Mouse (Mus musculus) liver, postnatal 0 days (tissue): ENCODE data around the gene Mest. TPM values are rescaled to one million over a fixed set of nuclear protein-coding genes. Genes with fewer than 3 reads are reported as not detected.

Experiments used
- ATAC-seq: fragments of 200-750 bp; cut with Nextera tagmentation; 2 replicates; pipeline ENCODE4 v1.8.0; 2017; ENCODE audit warnings: mild to moderate bottlenecking, moderate library complexity
- DNase-seq: peaks from one replicate; pipeline ENCODE4 v3.0.0-alpha.2; 2016
- H3K27ac ChIP-seq: fragments of 300-500 bp; sonication (generic); 2 replicates; pipeline ENCODE4 v1.5.1; 2014; ENCODE audit warnings: antibody characterized with exemption, moderate library complexity, mild to moderate bottlenecking, low read depth
- H3K27me3 ChIP-seq: fragments of 300-500 bp; sonication (generic); 2 replicates; pipeline ENCODE4 v1.6.1; 2014; ENCODE audit warnings: low read length, control low read depth, mixed read lengths; ENCODE audit not compliant: insufficient read depth
- H3K36me3 ChIP-seq: fragments of 300-500 bp; sonication (generic); replicated peaks from 2 replicates; pipeline ENCODE4 v1.6.1; 2014; ENCODE audit warnings: mild to moderate bottlenecking, control low read depth, low read length, moderate library complexity, mixed read lengths; ENCODE audit not compliant: insufficient read depth
- H3K4me1 ChIP-seq: fragments of 300-500 bp; sonication (generic); 2 replicates; pipeline ENCODE4 v1.6.1; 2014; ENCODE audit warnings: antibody characterized with exemption, mild to moderate bottlenecking, control low read depth; ENCODE audit not compliant: insufficient read depth
- H3K4me2 ChIP-seq: fragments of 300-500 bp; sonication (generic); 2 replicates; pipeline ENCODE4 v1.6.1; 2014; ENCODE audit warnings: low read depth, mild to moderate bottlenecking, low read length, moderate library complexity, mixed read lengths
- H3K4me3 ChIP-seq: fragments of 300-500 bp; sonication (generic); 2 replicates; pipeline ENCODE4 v1.5.1; 2014; ENCODE audit warnings: low read depth, low read length
- H3K9ac ChIP-seq: fragments of 300-500 bp; sonication (generic); replicated peaks from 2 replicates; pipeline ENCODE4 v1.6.1; 2014; ENCODE audit warnings: mild to moderate bottlenecking, moderate library complexity
- H3K9me3 ChIP-seq: fragments of 300-500 bp; sonication (generic); 2 replicates; pipeline ENCODE4 v1.6.1; 2016; ENCODE audit warnings: mild to moderate bottlenecking, control low read depth, low read length, mixed read lengths
- CTCF ChIP-seq: sonication (generic); IDR thresholded peaks from 2 replicates; pipeline ENCODE4 v1.5.1; 2016; ENCODE audit warnings: antibody characterized with exemption, low read depth
- EP300 ChIP-seq: IDR thresholded peaks from 2 replicates; pipeline ENCODE4 v1.6.1; 2016; ENCODE audit warnings: antibody characterized with exemption, low read depth, mild to moderate bottlenecking
- WGBS: fragments of 180-500 bp; shearing (Covaris S2); extraction: QIAGEN DNeasy Blood & Tissue Kit; methylation state at CpG from one replicate; pipeline ENCODE4 v1.1.7; 2014; ENCODE audit not compliant: insufficient replicate concordance; 5-methylcytosine and 5-hydroxymethylcytosine counted together
- polyA plus RNA-seq: library from polyadenylated mRNA; unstranded; fragments of >200 nt; fragmentation: Nextera tagmentation; extraction: Ambion mirVana; gene quantifications from 2 replicates; pipeline ENCODE4 v1.2.1, GENCODE M21; 2015

Mest gene
- polyA plus RNA-seq, 1 experiment from 2014 or later, result 117 TPM

- Histone ChIP-seq H3K9ac (peak overlapping the region; percentile 70), H3K27ac (peak overlapping the region; percentile 85), H3K9me3 (no peaks in the 10 kb centered on the region), H3K4me1 (peaks cover 9% of the 10 kb centered on the region), H3K4me2 (peak overlapping the region; percentile 96), H3K36me3 (no peaks in the 10 kb centered on the region), H3K27me3 (no peaks in the 10 kb centered on the region), H3K4me3 (peak overlapping the region; percentile 77)
- ATAC-seq, result no peak
- 64% methylated on average over 5 of the region's 5 CpGs for WGBS
- DNase-seq, result no peak
- no peak for TF ChIP-seq EP300
- TF ChIP-seq CTCF, result no peak
Measured at GRCm38 (mm10) chr6:30692826-30693225, 30.5 kb upstream of the Mest start.

- peak; percentile 63; the same call in 1 of the 2 replicates for TF ChIP-seq EP300
- TF ChIP-seq CTCF, result no peak
- Histone ChIP-seq H3K4me3 (peak within 1 kb of the TSS; percentile 77), H3K27ac (peak within 1 kb of the TSS; percentile 85), H3K27me3 (no peaks in the 10 kb centered on the region), H3K4me2 (peak within 1 kb of the TSS; percentile 96), H3K36me3 (no peaks in the 10 kb centered on the region), H3K4me1 (peaks cover 9% of the 10 kb centered on the region), H3K9ac (peak within 1 kb of the TSS; percentile 70), H3K9me3 (no peaks in the 10 kb centered on the region)
- DNase-seq (peak; percentile 94), ATAC-seq (peak; percentile 98)
- under 1% methylated on average over 49 of the region's 52 CpGs for WGBS
Measured at GRCm38 (mm10) chr6:30693350-30693991, 29.9 kb upstream of the Mest start, which contains the start of gene Cep41. TSS of gene Cep41 (minus strand) at chr6:30693749.

GRCm38 (mm10) chr6:30694209-30694608 is 29.1 kb upstream of the Mest start:
- Histone ChIP-seq H3K4me1 (peaks cover 9% of the 10 kb centered on the region), H3K9me3 (no peaks in the 10 kb centered on the region), H3K27ac (no peak overlapping the region), H3K9ac (no peak overlapping the region; the same call in 1 of the 2 replicates), H3K36me3 (no peaks in the 10 kb centered on the region), H3K27me3 (no peaks in the 10 kb centered on the region), H3K4me3 (peak overlapping the region; percentile 77), H3K4me2 (peak overlapping the region; percentile 96)
- ATAC-seq (no peak), DNase-seq (no peak)
- TF ChIP-seq EP300 (no peak), CTCF (no peak)
- 58% methylated on average over 6 of the region's 6 CpGs for WGBS

GRCm38 (mm10) chr6:30695124-30695523 is 28.2 kb upstream of the Mest start:
- DNase-seq (no peak), ATAC-seq (no peak)
- Histone ChIP-seq H3K36me3 (no peaks in the 10 kb centered on the region), H3K4me3 (no peak overlapping the region), H3K4me1 (peaks cover 13% of the 10 kb centered on the region), H3K4me2 (no peak overlapping the region), H3K9me3 (no peaks in the 10 kb centered on the region), H3K27ac (no peak overlapping the region), H3K27me3 (no peaks in the 10 kb centered on the region), H3K9ac (no peak overlapping the region)
- WGBS, result 87% methylated on average over 8 of the region's 8 CpGs
- no peak for TF ChIP-seq EP300
- no peak for TF ChIP-seq CTCF

GRCm38 (mm10) chr6:30697464-30697863 is 25.9 kb upstream of the Mest start:
- TF ChIP-seq EP300 (no peak), CTCF (no peak)
- WGBS, result 64% methylated on average over 5 of the region's 5 CpGs
- H3K27me3 ChIP-seq, result no peaks in the 10 kb centered on the region
- no peaks in the 10 kb centered on the region for H3K9me3 ChIP-seq
- ATAC-seq, result no peak
- H3K4me1 ChIP-seq, result peaks cover 11% of the 10 kb centered on the region
- no peak overlapping the region for H3K4me3 ChIP-seq
- H3K9ac ChIP-seq, result no peak overlapping the region
- H3K4me2 ChIP-seq, result no peak overlapping the region
- no peaks in the 10 kb centered on the region for H3K36me3 ChIP-seq
- DNase-seq, result no peak
- H3K27ac ChIP-seq, result no peak overlapping the region

GRCm38 (mm10) chr6:30698036-30698435 is 25.3 kb upstream of the Mest start:
- WGBS, result 83% methylated on average over 4 of the region's 4 CpGs
- TF ChIP-seq EP300 (no peak), CTCF (no peak)
- H3K36me3 ChIP-seq, result no peaks in the 10 kb centered on the region
- no peak overlapping the region for H3K27ac ChIP-seq
- H3K27me3 ChIP-seq, result no peaks in the 10 kb centered on the region
- DNase-seq (no peak), ATAC-seq (no peak)
- H3K4me2 ChIP-seq, result no peak overlapping the region
- H3K9me3 ChIP-seq, result no peaks in the 10 kb centered on the region
- peaks cover 5% of the 10 kb centered on the region for H3K4me1 ChIP-seq
- H3K9ac ChIP-seq, result no peak overlapping the region
- no peak overlapping the region for H3K4me3 ChIP-seq
